Mouse (Mus musculus) stomach, postnatal 0 days (tissue): Measurements from ENCODE around the gene Gal.

ENCODE experiments used
- CTCF ChIP-seq: IDR thresholded peaks from 2 replicates; pipeline ENCODE4 v1.5.1; 2016; ENCODE audit warnings: antibody characterized with exemption, low read depth, mild to moderate bottlenecking, moderate library complexity
- EP300 ChIP-seq: optimal IDR thresholded peaks from 2 replicates; pipeline ENCODE3; 2016; ENCODE audit warnings: antibody characterized with exemption

- no peak for TF ChIP-seq CTCF
- no peak for TF ChIP-seq EP300
These were observed 26.3 kb downstream of the Gal start for GRCm38 (mm10) chr19:3388061-3388460.
